Mouse (Mus musculus): ENCODE data around the gene Ppm1b.

DNA sequence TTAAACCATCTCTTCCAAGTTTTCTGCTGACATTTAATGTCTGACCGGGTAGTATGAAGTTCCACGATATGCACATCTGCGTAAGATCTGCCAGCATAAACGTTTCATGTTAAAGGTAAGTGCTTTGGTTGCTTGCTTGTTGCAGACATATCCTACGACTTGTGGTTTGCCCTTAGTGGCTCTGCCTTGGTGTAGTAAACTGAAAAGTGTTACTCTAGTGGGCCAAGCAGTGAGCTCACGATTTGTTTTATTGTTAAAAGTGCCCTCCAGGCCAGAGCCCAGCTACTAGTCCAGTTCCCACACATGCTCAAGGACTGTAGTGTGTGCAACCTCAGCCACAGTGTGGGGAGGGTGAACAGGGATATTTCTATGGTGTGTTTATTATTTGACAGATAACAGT, 69.9 kb downstream of the Ppm1b start:
- TF ChIP-seq ZNF384 (IDR thresholded peaks at IDR 0.05; ENCODE audit: low read depth, low read length) (no peak), MAFK (IDR thresholded peaks at IDR 0.05; ENCODE audit: insufficient read depth, low read depth, low read length) (no peak)
